Mouse (Mus musculus) limb, embryonic 13.5 days (tissue): ENCODE data around the gene Topors. TPM values are rescaled to one million over a fixed set of nuclear protein-coding genes. Genes with fewer than 3 reads are reported as not detected.
"Not testable (repeated sequence)": the region's sequence is repeated elsewhere in the genome, so short reads cannot be mapped to it uniquely, and the experiment has no call there.

ENCODE experiments used
- ATAC-seq: fragments of 200-750 bp; cut with Nextera tagmentation; 2 replicates; pipeline ENCODE4 v1.8.0; 2017; ENCODE audit warnings: low read depth, moderate number of reproducible peaks, moderate TSS enrichment; ENCODE audit not compliant: low FRiP score
- H3K27ac ChIP-seq: fragments of 300-500 bp; sonication (generic); 2 replicates; pipeline ENCODE4 v1.5.1; 2015; ENCODE audit warnings: inconsistent platforms, mild to moderate bottlenecking, moderate library complexity
- H3K27me3 ChIP-seq: fragments of 300-500 bp; sonication (generic); 2 replicates; pipeline ENCODE4 v1.6.1; 2015; ENCODE audit warnings: mild to moderate bottlenecking, inconsistent platforms
- H3K36me3 ChIP-seq: fragments of 300-500 bp; sonication (generic); 2 replicates; pipeline ENCODE4 v1.6.1; 2015; ENCODE audit warnings: inconsistent platforms, mild to moderate bottlenecking, moderate library complexity
- H3K4me1 ChIP-seq: fragments of 300-500 bp; sonication (generic); 2 replicates; pipeline ENCODE4 v1.6.1; 2015; ENCODE audit warnings: inconsistent platforms
- H3K4me2 ChIP-seq: fragments of 300-500 bp; sonication (generic); replicated peaks from 2 replicates; pipeline ENCODE4 v1.6.1; 2015; ENCODE audit warnings: inconsistent platforms, mild to moderate bottlenecking, moderate library complexity
- H3K4me3 ChIP-seq: fragments of 300-500 bp; sonication (generic); 2 replicates; pipeline ENCODE4 v1.5.1; 2015; ENCODE audit warnings: moderate library complexity, mild to moderate bottlenecking, inconsistent platforms
- H3K9ac ChIP-seq: fragments of 300-500 bp; sonication (generic); 2 replicates; pipeline ENCODE4 v1.6.1; 2015; ENCODE audit warnings: mild to moderate bottlenecking, inconsistent platforms
- H3K9me3 ChIP-seq: fragments of 300-500 bp; sonication (generic); 2 replicates; pipeline ENCODE4 v1.6.1; 2016; ENCODE audit warnings: inconsistent platforms
- WGBS: fragments of 180-500 bp; shearing (Covaris S2); methylation state at CpG from one replicate; pipeline ENCODE4 v1.1.7; 2015; 5-methylcytosine and 5-hydroxymethylcytosine counted together
- polyA plus RNA-seq: library from polyadenylated mRNA; unstranded; fragments of >200 nt; fragmentation: Nextera tagmentation; extraction: Ambion mirVana; gene quantifications from 2 replicates; pipeline ENCODE4 v1.2.1, GENCODE M21; 2015

Gene Topors
- 51.7 and 52.7 TPM in 2 replicates for polyA plus RNA-seq

DNA sequence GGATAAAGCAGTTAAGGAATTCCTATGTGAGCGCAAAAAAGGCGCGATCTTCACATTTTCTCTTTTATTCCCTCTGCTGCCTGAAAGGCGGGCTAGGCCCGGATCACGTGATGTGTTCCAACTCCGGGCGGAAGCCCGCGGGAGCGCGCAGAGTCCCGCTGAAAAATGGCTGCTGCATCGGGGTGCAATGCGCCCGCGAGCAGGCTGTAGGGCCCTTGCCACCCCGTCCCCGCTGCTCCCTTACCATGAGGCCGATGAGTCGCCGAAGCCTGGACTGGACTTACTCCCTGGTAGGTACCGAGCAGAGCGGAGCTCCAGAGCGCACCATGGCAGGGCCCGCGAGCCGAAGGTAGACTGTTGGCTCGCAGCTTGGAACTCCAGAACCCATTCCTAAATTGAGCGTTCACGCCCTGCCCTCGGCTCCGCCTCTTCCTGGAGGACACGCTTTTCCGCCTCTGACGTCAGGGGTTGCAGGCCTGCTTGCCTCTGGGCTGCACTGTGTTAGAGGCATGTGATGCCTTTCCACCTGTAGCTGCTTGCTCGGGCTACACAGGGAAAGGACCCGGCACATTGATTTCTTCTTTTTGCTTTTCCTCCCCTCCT, at the start of gene Topors, which contains the start of gene Smim27:
Topors (minus strand) TSS at position 421 of the 603 bp plus-strand sequence.
Smim27 (plus strand) TSS at position 150 of the 603 bp plus-strand sequence.
- no peaks in the 10 kb centered on the region for H3K27me3 ChIP-seq
- ATAC-seq: peak; percentile 97
- H3K9me3 ChIP-seq: no peaks in the 10 kb centered on the region
- peak within 1 kb of the TSS; percentile 98 for H3K27ac ChIP-seq
- H3K4me3 ChIP-seq: peak within 1 kb of the TSS; percentile 89
- H3K9ac ChIP-seq: peak within 1 kb of the TSS; percentile 95
- under 1% methylated on average over 38 of the region's 38 CpGs for WGBS
- H3K36me3 ChIP-seq: peaks cover 50% of the 10 kb centered on the region
- H3K4me1 ChIP-seq: peaks cover 24% of the 10 kb centered on the region
- H3K4me2 ChIP-seq: peak within 1 kb of the TSS; percentile 95

- no peaks in the 10 kb centered on the region for H3K27me3 ChIP-seq
- H3K27ac ChIP-seq: no peak overlapping the region
- H3K4me2 ChIP-seq: no peak overlapping the region
- H3K9ac ChIP-seq: no peak overlapping the region
- 85% methylated on average over 3 of the region's 3 CpGs for WGBS
- H3K4me3 ChIP-seq: no peak overlapping the region
- ATAC-seq: no peak
- H3K36me3 ChIP-seq: no peaks in the 10 kb centered on the region
- H3K4me1 ChIP-seq: no peaks in the 10 kb centered on the region
- no peaks in the 10 kb centered on the region for H3K9me3 ChIP-seq
These were observed 47.8 kb upstream of the Topors start for GRCm38 (mm10) chr4:40317404-40317803.

GRCm38 (mm10) chr4:40313026-40313425, 43.4 kb upstream of the Topors start:
- Histone ChIP-seq H3K9ac (no peak overlapping the region), H3K27ac (no peak overlapping the region), H3K4me2 (no peak overlapping the region), H3K4me1 (no peaks in the 10 kb centered on the region), H3K27me3 (no peaks in the 10 kb centered on the region), H3K4me3 (no peak overlapping the region), H3K36me3 (no peaks in the 10 kb centered on the region), H3K9me3 (no peaks in the 10 kb centered on the region)
- 72% methylated on average over 6 of the region's 6 CpGs for WGBS
- no peak for ATAC-seq

DNA sequence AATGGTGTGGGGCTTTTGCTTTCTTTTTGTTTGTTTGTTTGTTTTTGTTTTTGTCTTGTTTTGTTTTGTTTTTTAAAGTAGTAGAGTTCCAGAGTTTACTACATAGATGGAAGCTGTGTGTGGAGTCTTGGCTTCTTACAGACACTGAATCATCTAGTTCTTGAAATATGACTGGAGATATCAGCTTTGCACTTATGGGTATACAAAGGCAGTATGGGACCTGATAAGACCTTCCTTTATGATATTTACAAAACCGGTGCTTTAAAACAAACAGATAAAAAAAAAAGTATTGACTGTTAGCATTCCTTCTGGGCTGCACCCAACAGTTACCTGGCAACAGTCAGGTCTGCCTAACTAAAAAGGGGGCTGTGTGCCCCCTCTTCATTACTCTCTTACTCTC, 42.6 kb upstream of the Topors start:
- WGBS: 92% methylated on average over 1 of the region's 1 CpGs
- no peaks in the 10 kb centered on the region for H3K4me1 ChIP-seq
- H3K36me3 ChIP-seq: no peaks in the 10 kb centered on the region
- no peak overlapping the region for H3K4me2 ChIP-seq
- H3K27me3 ChIP-seq: no peaks in the 10 kb centered on the region
- no peaks in the 10 kb centered on the region for H3K9me3 ChIP-seq
- H3K4me3 ChIP-seq: no peak overlapping the region
- H3K27ac ChIP-seq: no peak overlapping the region
- no peak for ATAC-seq
- no peak overlapping the region for H3K9ac ChIP-seq

GRCm38 (mm10) chr4:40310796-40311383, 41.2 kb upstream of the Topors start:
- ATAC-seq: no peak
- H3K4me1 ChIP-seq: no peaks in the 10 kb centered on the region
- no peak overlapping the region for H3K4me2 ChIP-seq
- no peaks in the 10 kb centered on the region for H3K9me3 ChIP-seq
- 63% methylated on average over 11 of the region's 11 CpGs for WGBS
- H3K4me3 ChIP-seq: no peak overlapping the region
- no peak overlapping the region for H3K9ac ChIP-seq
- no peak overlapping the region for H3K27ac ChIP-seq
- H3K27me3 ChIP-seq: no peaks in the 10 kb centered on the region
- no peaks in the 10 kb centered on the region for H3K36me3 ChIP-seq

DNA sequence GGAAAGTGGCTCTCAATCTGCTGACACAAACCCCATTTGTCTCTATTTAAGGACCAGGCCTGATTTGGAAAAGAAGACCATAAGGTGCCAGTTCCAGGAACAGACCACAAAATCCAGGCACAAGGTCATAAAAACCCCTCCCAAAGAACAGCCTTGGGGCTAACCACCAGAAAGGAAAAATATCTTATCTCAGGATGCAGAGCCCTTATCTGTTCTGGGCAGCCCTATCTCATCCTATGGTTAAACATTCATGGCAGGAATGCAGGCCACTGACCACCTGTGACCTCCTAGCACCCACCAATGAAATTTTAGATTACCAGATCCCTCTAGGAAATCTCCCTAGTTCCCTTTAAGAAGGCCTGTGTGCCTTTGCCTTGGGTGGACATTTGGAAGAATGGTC, 40.0 kb upstream of the Topors start:
- Histone ChIP-seq H3K27me3 (no peaks in the 10 kb centered on the region), H3K9me3 (no peaks in the 10 kb centered on the region), H3K4me2 (no peak overlapping the region), H3K4me3 (no peak overlapping the region), H3K4me1 (no peaks in the 10 kb centered on the region), H3K36me3 (no peaks in the 10 kb centered on the region), H3K9ac (no peak overlapping the region), H3K27ac (no peak overlapping the region)
- ATAC-seq: no peak

DNA sequence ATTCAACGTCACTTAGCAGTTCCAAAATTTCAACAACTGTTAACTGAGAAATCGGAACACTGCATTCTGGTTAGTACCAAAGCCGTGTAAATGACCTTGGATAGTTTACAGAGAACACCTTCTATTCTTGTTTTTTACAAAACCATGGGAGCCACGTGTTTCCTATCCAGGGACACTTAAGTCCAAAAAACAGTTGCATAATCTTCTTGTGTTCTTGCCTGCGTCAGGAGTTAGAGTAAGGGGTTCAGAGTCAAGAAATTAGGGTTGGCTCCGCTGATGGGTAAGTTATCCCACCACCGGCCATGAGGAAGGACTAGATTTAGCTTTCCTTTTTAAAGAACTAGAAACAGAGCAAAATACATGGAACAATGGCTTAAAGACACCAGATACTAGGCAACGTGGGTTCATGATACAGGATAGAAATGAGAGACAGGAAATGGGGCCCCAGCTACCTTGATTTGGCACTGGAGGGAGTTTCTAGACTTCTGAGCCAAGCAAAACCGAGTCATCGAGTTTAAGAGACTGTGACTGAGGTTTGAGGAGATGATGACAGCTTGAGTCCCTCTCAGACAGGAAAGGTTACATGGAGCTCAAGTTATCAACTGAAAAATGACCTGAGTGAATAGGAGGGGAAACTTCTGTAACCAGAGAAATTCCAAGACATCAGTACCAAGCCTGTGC, 32.9 kb upstream of the Topors start:
- H3K36me3 ChIP-seq: no peaks in the 10 kb centered on the region
- ATAC-seq: no peak
- H3K27me3 ChIP-seq: peaks cover 3% of the 10 kb centered on the region; the same call in 1 of the 2 replicates
- no peaks in the 10 kb centered on the region for H3K4me1 ChIP-seq
- H3K4me3 ChIP-seq: no peak overlapping the region
- H3K27ac ChIP-seq: no peak overlapping the region
- no peaks in the 10 kb centered on the region for H3K9me3 ChIP-seq
- WGBS: 75% methylated on average over 10 of the region's 10 CpGs
- H3K4me2 ChIP-seq: no peak overlapping the region
- no peak overlapping the region for H3K9ac ChIP-seq

- H3K27me3 ChIP-seq: peaks cover 3% of the 10 kb centered on the region; the same call in 1 of the 2 replicates
- H3K4me1 ChIP-seq: no peaks in the 10 kb centered on the region
- H3K9me3 ChIP-seq: no peaks in the 10 kb centered on the region
- H3K36me3 ChIP-seq: no peaks in the 10 kb centered on the region
- peak overlapping the region; percentile 47 for H3K4me2 ChIP-seq
- 10% methylated on average over 16 of the region's 16 CpGs for WGBS
- H3K27ac ChIP-seq: no peak overlapping the region
- H3K9ac ChIP-seq: no peak overlapping the region
- peak; percentile 81; the same call in 1 of the 2 replicates for ATAC-seq
- peak overlapping the region; percentile 14; the same call in 1 of the 2 replicates for H3K4me3 ChIP-seq
These were observed 31.6 kb upstream of the Topors start for GRCm38 (mm10) chr4:40301076-40301789.

GRCm38 (mm10) chr4:40299169-40299568, 29.5 kb upstream of the Topors start:
- H3K27me3 ChIP-seq: peaks cover 3% of the 10 kb centered on the region; the same call in 1 of the 2 replicates
- WGBS: 76% methylated on average over 5 of the region's 5 CpGs

DNA sequence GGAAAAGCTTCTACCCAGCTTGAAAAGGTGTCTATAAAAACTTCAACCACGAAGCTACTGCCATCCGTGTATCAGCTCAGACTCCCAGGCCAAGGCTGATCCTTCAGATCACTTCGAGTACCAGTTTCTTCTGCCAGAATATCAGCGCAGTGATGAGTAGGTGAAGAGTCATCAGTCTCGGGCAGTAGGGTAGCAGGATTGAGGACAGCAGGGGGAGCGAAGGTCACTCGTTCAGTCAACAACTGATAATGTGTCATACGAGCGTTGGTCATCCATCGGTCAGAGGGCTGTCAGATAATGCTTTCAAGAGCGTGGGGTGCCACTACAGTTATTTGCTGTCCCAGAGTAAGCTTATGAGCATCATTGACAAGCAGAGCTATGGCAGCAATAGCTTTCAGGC, 21.9 kb upstream of the Topors start:
- H3K4me1 ChIP-seq, H3K27ac ChIP-seq, H3K9me3 ChIP-seq, H3K36me3 ChIP-seq, H3K4me2 ChIP-seq, H3K4me3 ChIP-seq, H3K9ac ChIP-seq, H3K27me3 ChIP-seq, ATAC-seq: not testable (repeated sequence)
- WGBS: 89% methylated on average over 11 of the region's 11 CpGs

More at GRCm38 (mm10) chr4:40299169-40299568, 29.5 kb upstream of the Topors start:
- Histone ChIP-seq H3K4me3 (no peak overlapping the region), H3K27ac (no peak overlapping the region), H3K9ac (no peak overlapping the region), H3K36me3 (no peaks in the 10 kb centered on the region), H3K4me2 (no peak overlapping the region), H3K4me1 (no peaks in the 10 kb centered on the region), H3K9me3 (no peaks in the 10 kb centered on the region)
- no peak for ATAC-seq

DNA sequence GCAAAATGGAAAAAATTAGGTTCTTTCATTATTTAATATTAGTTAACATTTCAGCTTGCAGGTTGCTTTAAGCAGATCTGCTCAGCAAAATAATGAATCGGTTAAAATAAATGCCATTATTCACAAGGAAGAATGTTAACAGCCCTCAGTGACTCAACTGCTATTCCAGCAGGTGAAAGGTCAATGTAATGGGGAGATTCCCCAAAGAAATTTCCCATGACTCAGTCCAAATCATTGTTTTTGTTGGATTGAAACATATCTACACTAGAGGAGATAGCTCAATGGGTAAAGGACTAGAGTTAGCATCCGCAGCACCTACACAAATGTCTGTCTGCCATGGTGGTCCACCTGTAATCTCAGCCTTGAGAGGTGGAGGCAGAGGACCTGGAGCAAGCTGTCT, 19.4 kb upstream of the Topors start:
- no peak for ATAC-seq
- Histone ChIP-seq H3K27ac (no peak overlapping the region), H3K9me3 (no peaks in the 10 kb centered on the region), H3K9ac (no peak overlapping the region), H3K4me2 (no peak overlapping the region), H3K27me3 (no peaks in the 10 kb centered on the region), H3K4me1 (no peaks in the 10 kb centered on the region), H3K4me3 (no peak overlapping the region), H3K36me3 (no peaks in the 10 kb centered on the region)
- WGBS: 76% methylated on average over 2 of the region's 2 CpGs

GRCm38 (mm10) chr4:40287415-40287814, 17.8 kb upstream of the Topors start:
- WGBS: 78% methylated on average over 6 of the region's 6 CpGs
- Histone ChIP-seq H3K9me3 (no peaks in the 10 kb centered on the region), H3K4me2 (no peak overlapping the region), H3K27ac (no peak overlapping the region), H3K9ac (no peak overlapping the region), H3K27me3 (no peaks in the 10 kb centered on the region), H3K4me1 (no peaks in the 10 kb centered on the region), H3K36me3 (no peaks in the 10 kb centered on the region), H3K4me3 (no peak overlapping the region)
- no peak for ATAC-seq
